8 mouse cellular contexts compared by ENCODE assay signal in the genomic region with DNA sequence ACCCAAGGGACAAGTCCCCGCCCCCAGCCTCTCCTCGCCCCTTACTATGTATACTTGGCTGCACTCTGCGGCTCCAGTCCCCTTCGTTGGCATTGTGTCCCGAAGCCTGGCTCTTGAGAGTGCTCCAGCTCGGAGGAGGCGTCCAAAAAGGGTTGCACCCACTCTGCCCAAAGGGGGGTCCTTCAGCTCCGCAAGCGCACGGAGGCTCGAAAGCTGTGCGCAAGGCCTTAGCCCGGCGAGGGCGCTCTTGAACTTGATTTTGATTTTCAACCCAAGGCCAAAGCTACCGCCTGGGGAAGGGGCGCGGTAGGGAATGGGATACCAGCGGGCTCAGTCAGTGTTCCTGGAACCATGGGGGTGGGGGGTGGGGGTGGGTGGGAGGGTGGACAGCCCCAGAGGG. TPM values are rescaled to one million over a fixed set of nuclear protein-coding genes. Genes with fewer than 3 reads are reported as not detected.
DNase-seq lines count a peak whose midpoint lies in the region; ATAC-seq lines count a peak whose summit lies in the region.

No protein-coding gene starts in this region.

- H3K4me2 ChIP-seq in limb, embryonic 12.5 days, result peak overlapping the region; percentile 98
- peak overlapping the region; percentile 97 for H3K4me2 ChIP-seq in midbrain, embryonic 12.5 days (replicated peaks)

- ATAC-seq in limb, embryonic 12.5 days (ENCODE audit: insufficient number of reproducible peaks, insufficient read depth, low FRiP score, low TSS enrichment, low read depth), result no peak; the same call in 1 of the 2 replicates
- ATAC-seq in midbrain, embryonic 12.5 days (ENCODE audit: low FRiP score, low read depth), result no peak

- DNase-seq in left cerebral cortex, adult 18-20 months (ENCODE audit: low spot score in 2 of 2), result peak; percentile 42 to 60
- no peak for DNase-seq in left cerebral cortex, adult 11 months (ENCODE audit: low spot score)
- DNase-seq in embryo, embryonic 9.5 days (ENCODE audit: extremely low spot score), result peak; percentile 63
- DNase-seq in heart, postnatal 36 days, result peak; percentile 48 to 50
- peak; percentile 38 for DNase-seq in thymus, postnatal 25 days
- DNase-seq in spleen, postnatal 36 days (ENCODE audit: low spot score in 2 of 2), result no peak

- peak overlapping the region; percentile 66 for H3K4me3 ChIP-seq in limb, embryonic 12.5 days (replicated peaks)
- peak overlapping the region; percentile 65 for H3K4me3 ChIP-seq in midbrain, embryonic 12.5 days

- no peaks in the 10 kb centered on the region for H3K9me3 ChIP-seq in limb, embryonic 12.5 days
- H3K9me3 ChIP-seq in midbrain, embryonic 12.5 days, result no peaks in the 10 kb centered on the region

- intact Hi-C loops in heart, postnatal 36 days (cut with DNase I), result loop anchor here (1.0 to 5.0 kb wide), 2 partner anchors 290 to 385 kb away; no protein-coding TSS in a partner anchor

- peaks cover 48% of the 10 kb centered on the region for H3K4me1 ChIP-seq in limb, embryonic 12.5 days (replicated peaks)
- H3K4me1 ChIP-seq in midbrain, embryonic 12.5 days, result peaks cover 52% of the 10 kb centered on the region

- no peaks in the 10 kb centered on the region for H3K36me3 ChIP-seq in limb, embryonic 12.5 days
- H3K36me3 ChIP-seq in midbrain, embryonic 12.5 days, result no peaks in the 10 kb centered on the region

- H3K9ac ChIP-seq in limb, embryonic 12.5 days (replicated peaks), result 0 out of 2 replicates have a peak overlapping the region, but pooled peaks have one; percentile 12
- peak overlapping the region; percentile 77; the same call in 1 of the 2 replicates for H3K9ac ChIP-seq in midbrain, embryonic 12.5 days (replicated peaks)

- H3K27ac ChIP-seq in limb, embryonic 12.5 days, result no peak overlapping the region
- no peak overlapping the region for H3K27ac ChIP-seq in midbrain, embryonic 12.5 days (replicated peaks)

- H3K27me3 ChIP-seq in limb, embryonic 12.5 days, result peaks cover 87% of the 10 kb centered on the region
- peaks cover 80% of the 10 kb centered on the region for H3K27me3 ChIP-seq in midbrain, embryonic 12.5 days

- under 1% methylated on average over 19 of the region's 19 CpGs for WGBS in limb, embryonic 12.5 days
- WGBS in midbrain, embryonic 12.5 days, result under 1% methylated on average over 19 of the region's 19 CpGs

RNA-seq across cellular contexts. Expression of a gene that starts 0.5 kb away (rescaled TPM):
- 10 to 100 TPM; 32.3 to 36.1 TPM for total RNA-seq in left cerebral cortex, adult 18-20 months (2021)
- total RNA-seq in heart, postnatal 36 days (2021), result under 1 TPM; 0.08 to 0.38 TPM
- 0.28 and 0.35 TPM in 2 replicates for polyA plus RNA-seq in limb, embryonic 12.5 days (2016; fragmentation: Nextera tagmentation; extraction: Ambion mirVana)
- 0.94 and 1.2 TPM in 2 replicates for polyA plus RNA-seq in midbrain, embryonic 12.5 days (2016; fragmentation: Nextera tagmentation; extraction: Ambion mirVana)

Comparison
In these comparisons a context has a peak if more than half of its experiments do, and no peak if none do; other contexts are left out.
1. DNase-seq: peak in left cerebral cortex, adult 18-20 months (2 of 2), embryo, embryonic 9.5 days (single experiment), heart, postnatal 36 days (2 of 2) and thymus, postnatal 25 days (single experiment); none in left cerebral cortex, adult 11 months (single experiment) and spleen, postnatal 36 days (0 of 2).
2. RNA of a gene that starts 0.5 kb away (total RNA-seq): 32.3 to 36.1 TPM in left cerebral cortex, adult 18-20 months; 0.08 to 0.38 TPM in heart, postnatal 36 days; every median in the first group is over 10 times any median in the second.